Mouse (Mus musculus): ENCODE data around the gene Zfp367. TPM values are rescaled to one million over a fixed set of nuclear protein-coding genes. Genes with fewer than 3 reads are reported as not detected.

Zfp367 gene
- total RNA-seq, 2 experiments from 2014 or later, result 20.9 to 23.5 TPM

DNA sequence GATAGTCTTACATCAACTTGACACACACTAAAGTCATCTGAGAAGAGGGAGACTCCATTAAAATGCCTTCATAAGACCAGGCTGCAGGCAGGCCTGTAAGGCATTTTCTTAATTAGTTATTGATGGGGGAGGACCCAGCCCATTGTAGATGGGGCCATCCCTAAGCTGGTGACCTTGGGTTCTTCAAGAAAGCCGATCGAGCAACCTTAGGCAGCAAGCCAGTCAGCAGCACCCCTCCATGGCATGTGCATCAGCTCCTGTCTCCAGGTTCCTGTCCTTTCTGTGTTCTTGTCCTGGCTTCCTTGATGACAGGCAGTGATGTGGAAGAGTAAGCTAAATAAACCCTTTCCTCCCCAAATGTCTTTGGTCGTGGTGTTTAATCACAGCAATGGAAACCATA, 60.9 kb downstream of the Zfp367 start:
- DNase-seq (ENCODE audit: low spot score in 2 of 2), result no peak

DNA sequence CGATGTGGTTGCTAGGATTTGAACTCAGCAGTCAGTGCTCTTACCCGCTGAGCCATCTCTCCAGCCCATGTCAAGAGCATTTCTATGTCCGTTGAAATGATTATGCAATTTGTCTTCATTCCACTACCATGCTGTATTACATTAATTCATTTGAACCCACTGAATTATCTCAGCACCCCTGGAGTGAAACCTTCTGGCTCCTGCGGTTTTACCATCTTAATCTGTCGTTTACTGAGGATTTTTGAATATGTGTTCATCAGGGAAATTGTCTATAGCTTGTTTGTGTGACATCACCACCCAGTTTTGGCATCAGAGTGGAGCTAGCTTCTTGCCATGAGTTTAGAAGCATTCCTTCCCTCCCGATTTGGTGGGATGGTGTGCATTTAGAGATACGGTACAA, 62.0 kb downstream of the Zfp367 start:
- DNase-seq (ENCODE audit: low spot score in 2 of 2), result no peak

DNA sequence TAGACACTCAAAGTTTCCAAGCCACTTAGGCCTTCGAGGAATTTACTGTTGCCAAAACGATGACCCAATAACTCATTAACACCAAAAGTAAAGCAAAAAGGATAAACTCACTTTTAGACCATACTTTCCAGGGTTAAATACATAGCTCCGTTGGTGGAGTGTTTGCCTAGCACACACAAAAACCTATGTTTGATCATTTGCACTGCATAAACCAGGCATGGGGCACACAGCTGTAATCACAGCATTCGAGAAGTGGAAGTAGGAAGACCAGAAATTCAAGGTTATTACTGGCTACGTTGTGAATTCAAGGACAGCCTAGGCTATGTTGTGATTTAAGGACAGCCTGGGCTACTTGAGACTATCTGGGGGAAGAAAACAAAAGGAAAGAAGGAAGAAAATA, 62.7 kb downstream of the Zfp367 start:
- no peak for DNase-seq (ENCODE audit: low spot score in 2 of 2)

DNA sequence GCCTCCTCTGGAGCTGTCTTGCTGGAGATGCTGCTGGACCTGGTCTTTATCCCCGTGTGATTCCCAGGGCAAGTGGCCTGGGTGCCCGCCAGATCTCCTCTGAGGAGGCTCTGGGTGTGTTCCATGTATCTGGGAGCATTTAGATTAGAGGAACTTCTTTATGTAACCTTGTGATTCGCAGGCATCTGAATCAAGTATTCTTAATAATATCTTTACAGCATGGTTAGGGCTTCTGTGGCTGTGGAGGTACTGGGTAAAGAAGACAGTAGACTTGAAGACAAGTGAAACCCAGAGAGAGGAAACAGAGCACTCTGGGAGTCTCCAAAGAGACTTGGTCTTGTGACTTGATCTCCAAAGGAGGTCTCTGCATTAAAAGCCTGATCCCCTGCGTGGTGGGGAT, 63.9 kb downstream of the Zfp367 start, which contains the start of gene Hsd17b3:
TSS of gene Hsd17b3 (minus strand) at position 101 of the 400 bp plus-strand sequence.
- no peak for DNase-seq (ENCODE audit: low spot score in 2 of 2)

DNA sequence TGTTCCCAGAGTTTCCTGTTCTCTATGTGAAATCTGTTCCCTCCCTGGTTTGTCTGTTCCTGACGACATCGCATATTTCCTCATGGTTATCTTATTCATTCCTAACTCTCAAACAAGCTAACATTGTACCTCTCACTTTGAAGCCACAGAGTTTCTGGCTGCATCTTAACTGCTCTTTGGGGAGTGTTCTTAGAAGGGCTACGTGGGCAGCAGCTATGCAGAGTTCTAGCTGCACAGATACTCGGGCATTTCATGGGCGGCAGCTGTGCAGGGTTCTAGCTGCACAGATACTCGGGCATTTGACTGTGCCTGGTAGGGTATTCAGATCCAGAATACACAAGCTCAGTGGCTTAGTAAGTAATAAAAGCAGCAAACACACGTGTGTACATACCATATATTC, 64.9 kb downstream of the Zfp367 start:
- no peak for DNase-seq (ENCODE audit: low spot score in 2 of 2)

DNA sequence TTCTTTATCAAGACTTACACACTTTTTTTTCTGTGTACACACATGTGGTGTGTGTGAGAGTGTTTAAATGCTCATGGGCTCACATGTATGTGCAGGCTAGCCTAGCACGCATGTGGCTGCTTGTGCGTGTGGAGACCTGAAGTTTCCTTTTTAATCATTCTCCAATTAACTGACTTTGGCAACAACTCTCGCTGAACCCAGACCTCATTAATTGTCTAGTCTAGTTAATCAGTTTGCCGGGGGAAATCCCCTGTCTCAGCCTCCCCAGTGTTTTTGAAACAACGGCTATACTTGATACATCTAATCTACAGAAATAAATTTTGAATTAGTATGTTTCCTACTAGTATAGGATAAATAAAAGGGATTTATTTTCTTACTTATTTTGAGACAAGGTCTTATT, 67.0 kb downstream of the Zfp367 start:
- DNase-seq (ENCODE audit: low spot score in 2 of 2), result no peak

DNA sequence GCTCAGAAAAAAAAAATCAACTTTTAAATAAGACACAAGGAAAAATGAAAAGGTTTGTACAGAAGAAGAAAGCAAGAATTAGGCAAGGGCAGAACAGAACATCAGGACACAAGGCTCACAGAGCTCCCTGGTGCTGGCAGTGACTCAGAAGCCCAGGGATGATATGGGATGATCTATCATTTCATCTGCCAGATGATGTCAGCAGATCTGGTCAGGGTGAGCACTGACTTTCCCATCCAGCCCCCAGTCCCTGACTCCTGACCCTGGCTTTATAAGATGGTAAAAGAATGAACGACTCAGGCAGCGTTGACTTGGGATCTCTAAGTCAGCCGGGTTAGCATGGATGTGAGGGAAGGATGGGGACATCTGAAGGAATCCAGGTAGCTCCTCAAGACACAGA, 69.7 kb downstream of the Zfp367 start:
- DNase-seq (ENCODE audit: low spot score in 2 of 2), result no peak

Other genes with a start within 250 kb of the Zfp367 start
- 1 to 10 TPM in 1 of 2 experiments, under 1 TPM in 1; 0.74 to 2.2 TPM for gene Hsd17b3, start 64.0 kb downstream of the Zfp367 start, total RNA-seq (2021)
- 1 to 10 TPM; 4.3 to 7.7 TPM for gene Slc35d2, start 23.8 kb downstream of the Zfp367 start, total RNA-seq (2021)
- 10 to 100 TPM; 28.5 to 30.2 TPM for gene Habp4, start 8.6 kb upstream of the Zfp367 start, total RNA-seq (2021)
- gene Cdc14b, start 122.1 kb upstream of the Zfp367 start, total RNA-seq (2021), result 10 to 100 TPM; 11.3 to 12.6 TPM
- gene Aaed1, start 159.5 kb upstream of the Zfp367 start, total RNA-seq (2021), result 10 to 100 TPM; 40.6 to 45.6 TPM
- gene Ctsl, start 217.7 kb upstream of the Zfp367 start, total RNA-seq (2021), result 100 to 1,000 TPM; 216 to 657 TPM